Mouse (Mus musculus) myocyte (in vitro differentiated cells): ENCODE measurements around the gene Skp2.

Experiments used
- CEBPB ChIP-seq: IDR thresholded peaks from 2 replicates; pipeline ENCODE4 v1.6.1; 2011; ENCODE audit warnings: mild to moderate bottlenecking, moderate library complexity; ENCODE audit not compliant: poor library complexity, insufficient read depth, severe bottlenecking
- E2F4 ChIP-seq: IDR thresholded peaks from one replicate; pipeline ENCODE4 v1.6.1; 2011; ENCODE audit warnings: mild to moderate bottlenecking, control low read depth, moderate library complexity; ENCODE audit not compliant: insufficient read depth
- MAX ChIP-seq: IDR thresholded peaks from one replicate; pipeline ENCODE4 v1.6.1; 2011; ENCODE audit warnings: low read depth, mild to moderate bottlenecking, control low read depth
- MYOD1 ChIP-seq, 3 experiments: IDR thresholded peaks; one replicate each; pipeline ENCODE4 v1.6.1; 2011; ENCODE audit warnings: control low read depth in 2 of 3, low read depth in 2 of 3, mild to moderate bottlenecking in 2 of 3, moderate library complexity in 1 of 3; ENCODE audit not compliant: insufficient read length in 2 of 3, control insufficient read depth in 1 of 3
- MYOG ChIP-seq, 3 experiments: IDR thresholded peaks; one replicate each; pipeline ENCODE4 v1.6.1; 2011; ENCODE audit warnings: control low read depth in 2 of 3, low read depth in 2 of 3, mild to moderate bottlenecking in 2 of 3; ENCODE audit not compliant: insufficient read length in 2 of 3, control insufficient read depth in 1 of 3, insufficient read depth in 1 of 3
- POLR2A ChIP-seq: IDR thresholded peaks from one replicate; pipeline ENCODE4 v1.6.1; 2011; ENCODE audit warnings: low read depth, mild to moderate bottlenecking, control low read depth, moderate library complexity; ENCODE audit not compliant: insufficient read length
- POLR2AphosphoS2 ChIP-seq: IDR thresholded peaks from one replicate; pipeline ENCODE4 v1.6.1; 2011; ENCODE audit warnings: low read depth, control low read depth; ENCODE audit not compliant: insufficient read length
- REST ChIP-seq: IDR thresholded peaks from one replicate; pipeline ENCODE4 v1.6.1; 2011; ENCODE audit warnings: mild to moderate bottlenecking, control low read depth, moderate library complexity; ENCODE audit not compliant: insufficient read depth, insufficient read length
- SRF ChIP-seq: IDR thresholded peaks from one replicate; pipeline ENCODE4 v1.6.1; 2011; ENCODE audit warnings: low read depth; ENCODE audit not compliant: control insufficient read depth, insufficient read length
- TCF12 ChIP-seq: IDR thresholded peaks from one replicate; pipeline ENCODE4 v1.6.1; 2011; ENCODE audit warnings: mild to moderate bottlenecking, control low read depth; ENCODE audit not compliant: poor library complexity, insufficient read depth, severe bottlenecking
- TCF3 ChIP-seq: IDR thresholded peaks from one replicate; pipeline ENCODE4 v1.6.1; 2011; ENCODE audit warnings: low read depth, control low read depth; ENCODE audit not compliant: insufficient read length
- USF1 ChIP-seq: IDR thresholded peaks from one replicate; pipeline ENCODE4 v1.6.1; 2011; ENCODE audit warnings: low read depth, mild to moderate bottlenecking, control low read depth, moderate library complexity

DNA sequence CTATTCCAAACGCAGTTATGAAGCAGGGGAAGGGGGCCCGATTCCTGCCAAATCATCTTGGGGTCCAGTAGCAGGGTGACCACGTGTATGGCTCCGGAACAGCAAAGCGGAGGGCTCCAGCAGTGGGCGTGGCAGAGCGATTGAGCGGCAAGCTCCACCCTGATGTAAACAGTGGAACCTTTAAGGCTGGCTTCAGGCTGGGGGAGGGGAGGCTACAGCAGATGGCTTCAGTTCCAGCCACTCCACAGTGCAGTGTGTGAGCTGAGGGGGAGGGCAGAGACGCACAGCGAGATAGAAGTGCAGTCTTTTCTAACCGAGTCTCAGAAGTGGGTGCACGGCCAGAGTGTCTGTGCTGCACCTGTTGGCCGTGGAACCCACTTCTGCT, 60.9 kb downstream of the Skp2 start:
- TF ChIP-seq USF1 (no peak), MYOG (IDR thresholded peaks at IDR 0.05; ENCODE audit: control insufficient read depth in 1 of 3, insufficient read depth in 1 of 3, insufficient read length in 2 of 3, low read depth in 2 of 3) (no peak), POLR2A (no peak), MAX (no peak), E2F4 (no peak), TCF3 (no peak), TCF12 (no peak), CEBPB (no peak), POLR2AphosphoS2 (no peak), MYOD1 (IDR thresholded peaks at IDR 0.05; ENCODE audit: control insufficient read depth in 1 of 3, insufficient read length in 2 of 3, low read depth in 2 of 3) (peak in 1 of 3 experiments; percentile 1), REST (no peak), SRF (no peak)
